Mouse (Mus musculus) cerebellum, adult 18-20 months (tissue): Measurements from ENCODE around the gene Chst11.
A peak's percentile ranks its signal among the peaks of the same experiment; 100 is the strongest.
"Not testable (repeated sequence)": the region's sequence is repeated elsewhere in the genome, so short reads cannot be mapped to it uniquely, and the experiment has no call there.

Source experiments
- DNase-seq, 2 experiments: peaks; one replicate each; pipeline ENCODE4 v3.0.0; 2021

The Chst11 gene

DNA sequence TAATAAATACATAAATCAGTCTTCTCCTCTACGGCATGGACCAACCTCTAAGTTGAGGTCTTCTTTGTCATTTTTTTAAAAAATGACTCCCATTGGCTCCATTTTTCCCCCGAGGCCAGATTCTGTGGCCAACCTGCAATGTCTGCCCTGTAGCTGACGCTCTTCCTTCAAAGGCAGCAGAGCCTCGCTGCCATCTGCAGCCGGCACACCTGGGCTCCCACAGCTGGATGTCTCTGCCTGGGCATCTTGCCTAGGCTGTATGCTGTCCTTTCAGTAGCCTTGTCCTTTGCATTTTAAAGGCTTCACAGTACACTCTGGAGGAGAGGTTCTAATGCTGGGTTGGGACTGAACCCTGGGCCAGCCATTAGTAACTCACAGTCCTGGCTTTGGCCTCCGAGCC is 132.6 kb downstream of the Chst11 start:
- DNase-seq = no peak

DNA sequence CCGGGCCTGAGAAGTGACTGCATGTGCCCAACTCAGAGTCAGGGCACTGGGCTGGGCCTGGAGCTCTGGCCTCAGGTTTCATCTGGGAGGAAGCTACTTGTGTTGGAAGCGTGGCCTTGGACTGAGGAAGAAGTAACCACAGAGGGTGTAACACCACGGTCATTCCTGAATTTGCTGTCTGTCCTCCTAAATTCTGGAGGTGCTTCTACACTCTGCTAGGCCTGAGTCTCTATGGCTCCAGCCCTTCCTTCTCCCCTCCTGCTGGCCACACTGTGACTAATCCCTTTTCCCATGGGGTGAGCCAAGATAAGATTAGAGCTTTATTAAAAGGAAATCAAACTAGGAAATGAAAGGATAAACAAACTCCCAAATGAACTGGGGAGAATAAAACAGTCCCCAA is 133.3 kb downstream of the Chst11 start:
- DNase-seq = no peak

DNA sequence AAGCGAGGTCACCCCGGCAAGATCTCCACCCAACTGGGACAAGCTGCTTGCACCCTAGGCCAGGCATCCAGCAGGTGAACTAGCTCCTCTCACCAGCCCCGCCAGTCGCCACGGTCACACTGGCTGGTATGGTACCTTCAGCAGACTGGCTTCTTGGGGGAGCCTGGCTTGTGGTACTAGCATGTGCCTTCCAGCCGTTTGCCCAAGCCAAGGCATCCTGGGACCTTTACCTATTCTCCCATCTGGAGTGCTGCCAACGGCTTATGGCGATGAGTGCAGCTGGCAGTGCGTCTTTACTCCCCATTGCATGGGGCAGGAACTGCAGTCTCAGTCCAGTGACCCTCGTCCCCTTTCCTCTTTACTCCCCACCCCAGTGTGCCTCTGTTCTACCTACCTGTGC is 133.7 kb downstream of the Chst11 start:
- peak in 1 of 2 experiments; percentile 22 for DNase-seq

DNA sequence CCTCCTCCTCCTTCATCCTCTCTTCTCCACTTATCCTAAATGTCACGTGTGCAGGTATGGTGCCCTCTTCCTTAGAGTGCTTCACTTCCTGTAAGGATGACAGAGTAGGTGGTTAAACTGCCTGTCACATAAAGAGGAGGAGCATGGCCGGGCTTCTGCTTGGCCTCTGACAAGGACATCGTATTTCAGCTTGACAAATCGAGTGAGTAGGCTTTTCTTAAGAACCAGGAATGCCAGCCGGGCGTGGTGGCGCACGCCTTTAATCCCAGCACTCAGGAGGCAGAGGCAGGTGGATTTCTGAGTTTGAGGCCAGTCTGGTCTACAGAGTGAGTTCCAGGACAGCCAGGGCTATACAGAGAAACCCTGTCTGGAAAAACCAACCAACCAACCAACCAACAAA is 134.2 kb downstream of the Chst11 start:
- not testable (repeated sequence) for DNase-seq

DNA sequence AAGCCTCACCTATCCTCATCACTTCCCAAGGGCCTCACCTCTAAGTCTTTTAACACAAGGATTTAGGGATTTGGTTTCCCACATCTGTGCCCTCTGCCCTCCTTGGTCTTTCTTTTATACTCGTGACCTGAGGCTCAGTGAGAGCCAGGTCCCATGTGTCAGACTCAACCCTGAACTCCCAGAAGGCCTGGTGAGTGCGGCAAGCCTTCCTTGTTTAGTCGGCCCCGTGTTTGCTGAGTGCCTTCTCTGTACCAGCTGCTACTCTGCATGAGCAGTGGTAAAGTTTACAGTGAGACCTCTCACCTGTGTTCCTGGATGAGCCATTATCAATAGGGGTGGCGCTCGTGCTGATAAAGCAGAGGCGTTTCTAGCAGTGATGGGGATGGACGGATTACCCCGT is 134.6 kb downstream of the Chst11 start:
- no peak for DNase-seq

DNA sequence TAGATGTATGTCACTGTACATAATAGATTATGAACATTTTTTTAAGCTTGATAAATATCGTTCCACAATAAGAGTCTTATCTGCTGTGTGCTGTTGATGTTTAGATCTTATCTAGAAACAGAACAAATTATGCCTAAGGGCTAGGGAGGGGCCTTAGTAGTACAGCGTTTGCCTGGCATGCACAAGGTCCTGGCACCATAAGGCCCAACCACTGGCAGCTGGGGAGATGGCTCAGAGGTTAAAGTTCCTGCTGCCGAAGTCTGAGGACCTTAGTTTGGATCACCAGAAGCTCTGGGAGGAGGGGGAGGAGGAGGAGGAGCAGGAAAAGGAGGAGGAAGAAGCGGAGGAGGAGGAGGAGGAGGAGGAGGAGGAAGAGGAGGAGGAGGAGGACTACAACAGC is 135.6 kb downstream of the Chst11 start:
- DNase-seq = no peak

DNA sequence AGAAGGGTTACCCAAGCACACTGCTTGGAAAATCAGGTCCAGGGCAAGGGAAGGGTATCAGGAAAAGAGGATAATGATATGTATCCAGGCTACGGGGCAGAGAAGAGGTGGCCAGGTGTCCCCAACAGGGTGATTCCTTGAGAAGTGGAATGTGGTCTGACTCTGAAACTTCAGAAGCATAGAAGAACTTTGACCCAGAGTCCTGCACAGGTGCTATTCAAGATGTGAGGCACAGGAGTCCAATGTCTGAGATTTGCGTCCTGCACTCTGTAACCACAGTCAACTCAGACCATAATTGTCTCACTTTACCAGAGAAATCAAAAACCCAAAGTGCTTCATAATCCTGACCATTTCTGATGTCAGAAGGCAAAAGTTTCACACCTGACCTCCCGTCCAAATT is 139.3 kb downstream of the Chst11 start:
- DNase-seq = no peak

DNA sequence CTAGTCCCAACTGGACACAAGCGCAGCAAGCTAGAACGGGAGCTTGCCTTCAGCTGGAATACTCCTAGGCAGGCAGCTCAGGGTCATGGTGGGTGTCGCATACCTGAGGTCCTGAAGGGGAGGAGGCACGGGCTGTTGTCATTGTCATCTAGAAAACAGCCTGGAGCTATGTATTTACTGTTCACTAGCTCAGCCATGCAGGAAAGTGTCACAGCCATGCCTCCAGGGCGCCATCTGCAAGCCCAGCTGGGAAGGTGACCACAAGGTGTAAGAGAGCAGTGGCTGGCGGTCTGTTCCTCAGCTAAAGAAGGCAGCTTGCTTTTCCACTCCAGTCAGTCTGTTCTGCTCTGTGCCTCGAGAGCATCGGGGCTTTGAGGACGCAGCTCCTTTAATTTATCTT is 141.1 kb downstream of the Chst11 start:
- peak; percentile 78 to 85 for DNase-seq

DNA sequence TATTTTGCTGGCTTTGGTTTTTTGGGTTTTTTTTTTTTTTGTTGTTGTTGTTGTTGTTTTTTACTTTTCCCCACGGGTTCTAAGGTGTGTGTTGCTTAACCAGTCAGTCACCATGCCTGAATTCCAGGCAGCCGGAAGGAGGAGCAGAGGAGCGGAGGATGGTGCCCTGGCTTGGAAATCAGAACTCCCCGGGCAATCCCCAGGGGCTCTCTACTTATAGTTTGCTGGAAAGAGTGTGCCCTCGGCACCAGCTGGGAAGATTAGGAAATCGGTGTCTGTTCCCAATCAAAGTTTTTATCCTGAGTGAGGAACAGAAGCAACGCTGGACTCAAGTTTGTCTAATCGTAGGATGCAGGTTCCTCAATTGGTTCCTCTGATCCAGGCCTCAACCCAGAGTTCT is 143.1 kb downstream of the Chst11 start:
- DNase-seq = no peak

DNA sequence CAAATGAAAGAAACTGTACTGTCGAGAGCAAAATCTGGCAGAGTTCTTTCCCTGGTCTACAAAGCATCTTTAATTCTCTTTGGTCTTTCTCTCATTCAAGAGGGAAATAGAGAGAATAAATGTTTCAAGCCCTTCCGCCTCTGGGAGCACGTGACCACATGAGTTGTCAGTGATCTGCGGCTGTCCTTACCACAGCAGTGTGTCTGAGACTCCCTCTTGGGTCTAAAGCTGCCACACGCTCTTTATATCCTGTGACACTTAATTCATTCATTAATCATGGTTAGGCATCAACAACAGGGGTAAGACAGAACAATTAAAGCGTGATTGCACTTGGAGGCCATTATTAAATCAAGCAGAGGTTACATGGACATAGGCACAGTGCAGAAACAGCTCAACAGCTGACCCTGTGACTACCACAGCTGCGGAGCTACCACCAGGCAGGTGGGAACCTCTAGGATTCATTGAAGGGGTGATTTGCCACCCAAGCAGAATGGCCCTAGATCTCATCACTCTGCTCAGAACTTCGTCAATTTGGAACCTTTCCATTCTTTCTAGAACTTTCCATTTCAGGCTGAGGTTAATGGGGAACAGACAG is 144.4 kb downstream of the Chst11 start:
- DNase-seq = no peak

DNA sequence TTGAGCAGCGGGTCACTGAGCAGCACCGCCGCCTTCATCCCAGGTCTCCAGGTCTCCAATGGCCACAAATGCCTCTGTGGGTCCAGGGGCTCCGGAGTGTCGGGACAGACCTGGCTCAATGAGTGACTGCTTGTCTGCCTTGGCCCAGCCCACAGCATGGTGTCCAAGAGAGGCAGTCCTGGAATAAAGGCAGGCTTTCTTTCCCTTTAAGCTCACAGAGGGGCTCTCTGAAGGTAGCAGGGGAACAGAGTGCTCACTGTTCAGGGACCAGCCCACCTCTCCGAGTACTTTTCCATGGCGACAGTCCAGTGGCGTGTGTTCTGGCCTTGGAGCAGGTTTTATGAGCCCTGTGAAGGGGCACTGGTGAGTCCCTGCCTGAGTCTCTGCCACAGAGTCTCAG is 145.3 kb downstream of the Chst11 start:
- DNase-seq = no peak

DNA sequence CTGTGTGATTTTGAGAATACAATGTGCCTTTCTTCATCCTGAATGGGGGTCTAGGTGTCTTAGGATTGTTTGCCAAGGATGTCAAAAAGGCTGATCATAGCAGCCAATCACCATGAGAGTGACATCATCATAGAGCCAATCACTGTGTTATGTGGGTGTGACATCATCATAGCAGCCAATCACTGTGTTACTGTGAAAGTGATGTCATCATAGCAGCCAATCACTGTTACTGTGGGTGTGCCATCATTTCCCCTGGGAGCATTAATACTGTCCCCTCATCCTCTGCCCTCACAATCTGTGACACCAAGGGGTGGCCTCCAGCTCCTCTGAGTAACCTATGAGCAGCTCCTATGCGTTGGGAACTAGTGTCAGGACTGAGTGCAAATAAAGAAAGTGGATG is 146.6 kb downstream of the Chst11 start:
- DNase-seq = no peak

DNA sequence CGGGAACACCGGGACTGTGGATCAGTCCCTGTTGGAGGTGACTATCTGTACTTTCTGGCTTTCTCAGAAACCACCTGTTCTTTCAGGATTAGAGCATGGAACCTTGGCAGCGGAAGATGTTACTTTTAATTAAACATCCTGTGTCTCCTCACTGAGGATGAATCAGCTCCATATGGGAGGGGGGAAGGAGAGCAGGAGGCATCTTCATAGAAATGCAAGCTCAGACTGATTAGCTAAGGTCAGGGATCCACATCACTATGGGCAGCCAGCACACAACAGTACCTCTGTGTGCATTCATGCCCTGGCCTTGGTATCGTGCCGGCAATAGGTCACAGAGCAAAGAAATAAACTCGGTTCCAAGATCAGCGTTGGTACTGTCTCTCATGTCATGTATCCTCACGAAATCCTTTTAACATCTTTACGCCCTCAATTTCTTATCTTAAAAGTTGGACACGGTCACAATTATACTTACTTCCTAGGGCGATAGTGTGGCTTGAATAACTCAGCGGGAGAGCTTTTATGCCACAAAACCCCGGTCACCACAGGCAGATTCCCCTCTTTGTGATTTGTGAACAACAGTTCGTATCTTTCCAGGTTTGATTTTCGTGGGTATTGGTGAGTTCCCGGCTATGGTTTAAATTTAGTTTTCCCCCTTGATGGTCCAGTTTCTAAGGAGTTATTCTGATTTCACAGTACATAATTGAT is 148.7 kb downstream of the Chst11 start:
- peak; percentile 33 to 36 for DNase-seq

DNA sequence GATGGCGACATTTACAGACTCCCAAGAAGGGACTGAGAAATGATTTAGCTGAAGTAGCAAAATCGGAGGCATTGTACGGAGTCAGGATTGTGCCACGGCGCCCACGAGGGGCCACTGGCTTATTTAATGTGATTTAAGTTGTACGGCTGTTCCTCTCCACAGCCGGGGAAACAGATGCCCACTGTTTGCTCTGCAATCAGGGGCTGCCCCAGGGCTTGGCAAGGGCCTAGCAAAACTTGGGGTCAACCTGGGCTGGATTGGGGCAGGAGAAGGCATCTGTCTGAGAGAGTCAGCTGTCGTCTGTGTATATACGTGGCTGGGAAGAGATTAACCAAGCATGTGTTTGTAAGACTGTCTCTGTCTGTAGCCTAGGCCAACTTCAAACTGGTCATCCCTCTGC is 149.6 kb downstream of the Chst11 start:
- no peak for DNase-seq

DNA sequence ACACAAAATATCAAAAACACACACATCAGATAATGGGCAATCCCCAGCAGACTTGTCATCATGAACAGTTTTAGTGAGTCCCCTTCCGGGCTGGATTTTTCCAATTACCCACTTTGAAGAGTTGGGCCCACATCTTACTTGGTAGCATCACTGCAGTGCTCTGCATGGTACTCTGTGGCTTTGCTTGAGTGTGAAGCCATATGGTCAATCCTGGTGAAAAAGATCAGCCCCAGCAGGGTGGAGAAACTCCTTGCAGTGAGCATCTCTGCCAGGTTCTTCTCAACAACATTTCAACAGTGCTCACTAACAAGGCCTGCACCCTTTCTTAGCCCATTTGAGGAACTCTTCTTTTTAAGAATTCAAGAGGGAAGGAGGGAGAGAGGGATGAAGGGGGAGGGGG is 150.7 kb downstream of the Chst11 start:
- DNase-seq = peak; percentile 22 to 45

DNA sequence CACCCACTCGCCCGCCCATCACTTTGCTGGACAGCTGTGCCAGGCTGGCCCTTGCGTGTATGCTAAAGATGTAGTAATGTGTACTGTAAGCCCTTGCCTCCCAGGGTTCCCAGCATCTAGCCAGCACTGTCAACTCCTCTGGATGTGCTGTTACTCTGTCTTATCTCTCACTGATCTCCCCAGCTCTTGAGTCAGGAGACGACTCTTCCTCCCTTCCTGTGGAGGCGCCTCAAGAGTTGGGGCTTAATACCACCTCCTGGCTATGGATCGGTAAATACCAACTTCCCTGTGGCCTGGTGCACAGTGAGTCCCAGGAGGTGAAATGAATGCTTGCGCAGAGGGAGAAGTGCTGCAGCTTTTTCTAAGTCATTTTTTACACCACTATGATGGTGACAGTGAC is 151.8 kb downstream of the Chst11 start:
- DNase-seq = no peak

DNA sequence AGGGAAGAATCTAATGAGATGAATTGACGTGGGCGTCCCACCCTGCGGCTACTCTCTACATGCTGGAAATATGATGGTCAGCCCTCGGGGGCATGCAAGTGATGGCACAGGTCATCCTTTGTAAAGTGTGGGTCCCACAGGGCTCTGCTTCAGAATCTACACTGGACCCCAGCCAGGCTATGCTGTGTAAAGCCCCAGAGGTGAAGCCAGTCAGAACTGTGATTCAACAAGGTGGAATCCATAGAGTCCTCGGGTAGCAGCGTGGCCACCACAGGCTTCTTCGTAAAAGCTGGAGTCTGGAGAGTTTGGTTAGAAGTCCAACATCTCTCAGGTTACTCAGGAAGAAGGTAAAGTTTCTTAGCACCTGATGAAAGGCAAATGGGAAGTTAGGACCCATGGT is 154.0 kb downstream of the Chst11 start:
- no peak for DNase-seq

DNA sequence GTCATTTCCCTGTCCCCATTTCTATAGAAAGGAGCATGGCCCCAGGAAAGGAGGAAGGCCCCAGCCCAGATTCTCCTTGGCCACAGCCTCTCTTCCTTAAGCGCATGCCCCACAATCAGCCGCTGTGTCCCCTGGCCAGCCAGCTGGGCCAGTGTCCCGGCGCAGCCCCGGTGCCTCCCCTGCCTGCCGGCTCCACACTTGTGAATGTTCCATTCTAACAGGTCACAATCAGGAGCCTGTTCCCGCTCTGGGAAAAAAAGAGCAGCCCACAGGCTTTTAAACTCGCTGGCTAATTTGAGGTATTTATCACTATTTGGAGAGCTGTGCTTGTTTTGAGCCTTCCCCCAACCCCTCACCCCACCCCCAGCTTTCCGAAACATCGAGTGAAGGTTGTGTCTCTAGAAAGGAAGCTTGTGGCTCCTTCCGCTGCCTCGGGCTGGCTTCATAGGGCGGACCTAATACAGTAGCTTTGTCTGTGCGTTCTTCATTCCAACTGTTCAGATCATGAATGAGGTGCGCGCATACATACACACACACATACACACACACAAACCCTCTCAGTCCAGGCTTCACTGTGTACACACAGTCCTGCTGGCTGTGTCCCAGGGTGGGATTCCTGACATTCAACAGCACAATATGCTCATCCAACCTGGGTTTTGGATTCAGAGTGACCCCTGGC is 155.1 kb downstream of the Chst11 start:
- DNase-seq = no peak

DNA sequence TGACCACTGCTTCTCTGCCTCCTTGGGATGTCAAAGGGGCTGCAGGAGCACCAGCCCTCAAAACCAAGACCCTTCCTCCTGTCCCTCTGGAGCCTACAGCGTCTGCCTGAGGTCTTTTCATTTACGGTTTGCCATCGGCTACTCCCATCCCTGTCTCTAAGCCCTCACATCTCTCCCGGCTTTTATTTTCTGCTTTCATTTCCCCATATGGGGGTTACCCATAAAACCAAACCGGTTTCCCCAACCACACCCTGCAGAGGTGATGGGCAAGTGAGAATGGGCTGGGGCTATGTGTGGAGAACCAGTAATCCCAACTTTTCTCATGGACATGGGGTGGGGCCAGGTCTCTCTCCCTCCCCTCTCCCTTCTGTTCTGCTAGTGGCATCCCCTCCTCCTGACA is 156.1 kb downstream of the Chst11 start:
- DNase-seq = no peak

DNA sequence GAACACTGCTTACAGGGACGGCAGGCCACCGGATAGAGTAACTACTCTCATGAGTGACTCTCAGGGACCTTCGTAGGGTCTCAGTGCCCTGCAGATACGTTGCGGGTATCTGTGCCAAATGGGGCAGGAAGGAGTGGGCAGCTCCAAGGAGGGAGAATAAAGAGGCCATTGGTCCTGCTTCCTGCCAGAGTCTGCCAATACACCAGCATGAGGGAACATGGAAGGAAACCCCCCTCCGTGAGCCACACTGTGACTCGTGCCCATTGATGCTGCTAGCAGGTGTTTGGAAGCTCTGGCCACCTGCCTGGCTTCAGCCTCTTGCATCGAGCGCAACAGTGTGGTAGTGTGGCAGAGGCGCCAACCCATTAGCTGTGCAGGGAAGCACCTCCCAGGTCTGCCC is 157.8 kb downstream of the Chst11 start:
- DNase-seq = peak; percentile 68 to 69

DNA sequence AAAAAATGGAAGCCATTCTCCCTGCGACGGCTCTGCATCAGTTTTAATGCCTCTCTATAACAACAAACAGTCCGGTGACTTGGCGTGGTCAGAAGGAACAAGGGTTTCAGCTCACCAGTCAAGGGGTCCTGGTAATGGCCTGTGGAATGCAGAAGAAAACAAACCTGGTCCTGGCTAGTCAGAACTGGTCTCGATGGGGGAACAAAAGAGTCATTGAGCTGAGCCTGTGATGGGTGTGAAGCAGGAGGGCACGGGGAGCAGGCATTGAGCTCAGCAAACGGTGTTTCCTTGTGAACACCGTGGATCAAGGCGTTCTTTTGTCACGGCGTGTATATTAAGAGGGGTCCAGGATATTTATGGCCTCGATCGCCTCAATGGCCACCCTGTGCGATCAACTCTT is 160.5 kb downstream of the Chst11 start:
- DNase-seq = no peak

DNA sequence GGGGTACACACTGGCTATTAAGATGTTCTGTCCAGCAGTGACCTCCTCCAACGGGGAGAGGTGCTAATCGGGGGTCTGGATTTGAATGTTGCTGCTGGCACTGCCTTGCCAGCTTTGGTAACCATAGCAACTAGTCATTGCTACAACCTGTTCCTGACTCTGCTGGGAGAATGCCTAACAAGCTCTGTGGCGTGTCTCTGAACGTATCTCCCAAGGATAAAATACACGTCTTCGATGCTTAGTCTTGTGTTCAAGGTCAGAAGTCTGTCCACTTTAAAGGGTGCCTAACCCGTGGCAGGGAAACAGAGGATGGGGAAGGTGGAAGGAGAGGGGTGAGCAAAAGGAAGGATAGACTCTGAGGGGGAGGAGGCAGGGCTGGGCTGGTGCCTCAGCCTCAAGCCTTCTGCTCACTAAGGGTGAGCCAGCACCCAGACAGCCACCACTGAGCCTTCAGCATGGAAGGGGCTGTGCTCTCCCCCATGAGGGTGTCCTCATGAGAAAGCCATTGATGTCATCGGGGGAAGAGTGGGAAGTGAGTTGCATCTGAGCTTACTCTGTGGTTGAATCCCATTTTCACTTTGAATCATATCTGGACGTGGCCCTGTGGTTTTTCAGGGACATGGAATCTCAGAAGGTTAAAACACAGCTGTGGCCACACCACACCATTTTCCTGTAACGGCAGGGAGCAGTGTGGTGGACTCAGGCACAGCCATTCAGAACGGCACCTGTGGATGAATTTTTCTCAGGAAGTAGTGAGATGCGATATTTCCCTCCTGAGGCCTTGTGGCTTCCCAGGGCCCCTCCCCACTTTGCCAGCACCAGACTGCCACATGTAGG is 164.3 kb downstream of the Chst11 start:
- DNase-seq = no peak

DNA sequence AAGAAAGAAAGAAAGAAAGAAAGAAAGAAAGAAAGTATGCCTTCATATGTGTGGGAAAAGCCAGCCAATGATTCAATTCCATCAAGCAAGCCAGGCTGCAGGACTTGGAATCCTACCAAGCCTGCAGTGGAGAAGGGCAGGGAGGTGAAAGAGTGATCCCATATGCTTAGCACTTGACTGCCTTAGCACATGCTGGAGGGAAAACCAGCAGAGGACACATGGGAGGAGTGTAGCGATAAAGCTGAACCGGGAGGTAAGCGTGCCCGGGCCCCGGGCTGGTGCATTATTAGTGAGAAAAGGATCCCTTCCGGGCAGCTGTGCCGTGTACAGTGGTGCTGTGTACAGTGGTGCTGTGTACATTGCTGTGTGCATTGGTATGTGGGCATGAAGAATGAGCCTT is 165.3 kb downstream of the Chst11 start:
- DNase-seq = peak; percentile 50 to 65

DNA sequence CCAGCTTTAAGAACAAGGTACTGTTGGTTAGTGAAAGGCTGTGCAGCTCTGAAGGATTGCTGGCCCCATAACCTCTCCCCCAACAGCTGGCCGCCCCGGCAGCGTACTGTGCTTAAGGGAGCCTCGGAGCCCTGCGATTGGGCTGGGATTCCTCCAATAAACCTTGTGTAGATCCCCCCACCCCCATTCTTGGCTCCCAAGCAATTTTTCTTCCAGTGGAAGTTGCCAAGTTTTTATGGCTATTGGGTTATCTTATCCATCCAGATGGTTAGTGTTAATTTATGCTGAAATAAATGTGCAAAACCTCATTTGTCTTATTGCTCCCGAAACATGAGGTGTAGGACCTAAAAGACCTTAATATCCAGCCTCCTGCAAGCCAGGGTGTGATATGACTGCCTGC is 166.1 kb downstream of the Chst11 start:
- DNase-seq = no peak
